Mouse (Mus musculus): ENCODE measurements around the gene Mrpl23.

Mrpl23 gene

DNA sequence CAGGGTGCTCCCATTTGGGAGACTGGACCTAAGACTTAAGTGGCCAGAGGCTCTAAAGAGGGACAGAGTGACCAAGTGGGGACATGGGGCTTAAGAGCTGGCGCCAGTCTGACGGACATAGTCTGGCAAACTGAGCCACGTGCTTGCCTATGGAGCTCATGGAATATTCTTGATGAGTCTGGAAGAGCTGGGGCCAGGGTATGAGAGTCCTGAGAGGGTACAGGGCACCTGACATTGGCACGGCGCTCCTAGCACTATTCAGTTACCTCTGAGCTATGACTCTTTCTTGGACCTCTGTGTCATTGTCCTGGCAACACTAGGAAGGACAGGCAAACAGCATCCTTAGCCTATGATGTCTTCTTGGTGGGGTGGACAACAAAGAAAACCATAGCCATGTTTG lies 19.2 kb downstream of the Mrpl23 start:
- no peak for DNase-seq (ENCODE audit: low read depth, low spot score)

DNA sequence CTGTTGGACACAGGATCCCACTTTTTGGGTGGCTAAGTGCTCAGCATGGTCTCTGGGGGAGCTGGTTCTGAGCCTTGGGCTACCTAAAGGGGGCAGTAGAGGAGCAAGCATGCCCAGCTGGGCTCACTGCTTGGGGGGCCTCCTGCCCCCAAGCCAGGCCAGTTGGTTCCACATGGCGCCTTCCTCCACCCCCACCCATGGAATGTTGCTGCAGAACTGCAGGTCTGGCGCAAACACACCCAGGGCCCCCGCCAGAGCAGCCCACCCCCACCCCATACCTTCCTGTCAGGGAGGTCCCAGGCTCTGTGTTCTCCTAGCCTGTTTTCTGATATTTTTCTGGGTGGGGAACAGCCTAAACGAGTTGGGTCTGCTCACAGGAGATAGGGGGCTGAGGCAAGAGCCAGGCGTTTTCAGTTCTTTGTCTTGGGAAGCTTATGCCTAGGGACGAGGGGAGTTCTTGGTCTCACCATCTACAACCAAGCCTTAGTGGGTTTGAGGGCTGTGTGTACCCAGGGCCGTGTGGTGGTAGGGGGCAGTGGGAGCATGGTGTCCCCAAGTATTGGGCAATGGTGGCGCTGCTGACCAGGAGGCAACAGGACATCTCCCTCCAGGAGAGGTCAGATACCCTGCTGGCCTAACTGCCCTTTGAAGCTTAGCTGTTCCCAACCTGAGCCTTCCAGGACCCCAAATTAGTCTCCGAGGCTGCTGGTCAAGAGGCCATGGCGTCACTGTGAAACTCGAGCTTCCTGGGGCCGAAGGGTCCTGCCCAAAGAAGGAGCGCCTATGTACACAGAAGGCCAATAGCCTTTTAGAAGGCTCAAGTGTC lies 20.3 kb downstream of the Mrpl23 start:
- DNase-seq (ENCODE audit: low read depth, low spot score), result no peak

DNA sequence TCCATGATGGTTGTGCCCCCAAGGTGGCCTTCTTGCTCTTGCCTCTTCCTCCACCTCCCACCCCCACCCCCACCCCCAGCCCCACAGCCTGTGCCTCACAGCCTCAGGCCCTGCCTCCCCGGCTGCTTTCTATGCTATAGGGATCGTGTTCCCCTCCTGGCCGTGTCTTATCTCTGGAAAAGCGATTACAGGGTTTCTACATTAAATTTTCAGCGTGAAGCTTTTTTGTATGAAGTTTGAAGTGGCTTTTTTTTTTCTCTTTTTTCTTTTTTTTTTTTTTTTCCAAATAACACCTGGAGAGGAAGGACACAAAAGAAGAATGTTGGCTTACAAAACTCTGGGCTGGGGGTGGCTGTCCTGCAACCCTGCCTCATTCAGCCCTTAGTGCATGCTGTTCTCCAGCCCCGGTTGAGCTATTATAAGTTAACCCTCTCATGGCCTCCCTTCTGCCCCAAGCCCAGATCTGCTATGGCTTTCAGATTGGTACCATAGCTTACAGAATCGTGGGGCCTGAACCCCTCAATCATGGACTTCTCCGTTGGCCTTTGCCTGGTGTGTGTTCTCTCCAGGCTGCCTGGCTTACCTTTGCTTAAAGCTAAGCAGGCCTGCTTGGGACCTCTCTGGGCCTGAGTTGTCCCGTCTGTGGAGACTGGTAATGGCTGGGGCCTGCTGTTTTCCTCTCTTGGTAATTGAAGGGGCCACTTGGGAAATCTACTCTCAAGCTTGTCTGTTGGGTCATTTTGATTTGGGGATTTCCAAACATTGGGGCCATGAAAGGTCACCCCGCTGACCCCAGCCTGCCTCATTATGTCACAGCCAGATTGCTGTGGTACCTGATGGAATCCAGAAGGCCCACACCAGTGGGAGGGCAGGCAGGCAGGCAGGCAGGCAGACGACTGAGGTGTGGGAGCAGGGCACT lies 21.2 kb downstream of the Mrpl23 start:
- no peak for DNase-seq (ENCODE audit: low read depth, low spot score)

DNA sequence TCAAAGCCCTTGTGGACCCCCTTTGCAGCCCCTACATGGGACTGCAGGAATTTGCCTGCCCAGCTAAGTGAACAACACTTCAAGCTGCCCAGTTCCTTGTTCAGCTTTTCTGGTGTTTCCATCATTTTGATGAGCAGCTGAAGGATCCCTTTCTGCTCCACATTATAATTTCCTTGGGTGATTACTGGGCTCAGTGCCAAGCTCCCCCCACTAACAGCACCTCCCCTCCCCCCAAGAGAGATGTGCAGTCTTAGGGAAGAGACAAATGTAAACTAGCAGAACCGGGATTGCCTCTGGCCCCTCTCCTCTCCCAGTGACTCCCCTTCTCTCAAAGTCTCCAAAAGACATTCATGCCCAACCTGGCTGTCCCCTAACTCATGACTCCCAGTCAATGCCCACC lies 22.1 kb downstream of the Mrpl23 start:
- no peak for DNase-seq (ENCODE audit: low read depth, low spot score)

DNA sequence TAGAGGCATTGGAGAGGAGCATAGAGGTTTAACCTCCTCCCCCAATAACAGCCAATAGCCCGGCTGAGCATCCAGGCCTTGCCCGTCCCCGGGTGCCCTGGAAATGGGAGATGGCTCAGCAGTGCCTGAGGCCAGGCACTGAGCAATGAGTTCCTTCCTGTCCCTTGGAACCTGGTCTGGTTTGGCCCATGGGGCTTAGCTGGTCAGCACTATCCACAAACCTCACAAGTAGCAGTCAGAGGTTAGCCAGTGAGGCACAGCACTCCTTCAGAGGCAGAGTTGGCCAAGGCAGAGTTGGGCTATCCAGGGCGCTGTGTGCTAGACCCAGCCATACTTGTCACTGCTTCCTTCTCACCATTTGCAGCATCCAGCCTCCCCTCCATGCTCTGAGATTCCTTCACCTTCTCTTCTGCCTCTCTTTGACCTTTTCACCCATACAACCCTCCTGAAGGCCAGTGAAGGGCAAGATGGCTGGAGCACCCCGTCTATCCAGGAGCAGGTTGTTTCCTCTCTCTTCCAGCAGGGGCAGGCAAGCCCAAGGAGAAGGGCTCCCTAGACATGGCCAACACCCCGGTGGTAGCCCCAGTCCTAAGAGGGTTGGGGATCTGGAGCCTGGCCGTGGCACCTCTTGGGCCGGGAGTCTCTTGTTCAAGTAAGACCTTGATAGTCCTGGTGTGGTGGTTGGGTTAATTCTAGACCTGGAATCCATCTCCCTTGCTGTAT lies 23.0 kb downstream of the Mrpl23 start:
- DNase-seq (ENCODE audit: low read depth, low spot score), result no peak

DNA sequence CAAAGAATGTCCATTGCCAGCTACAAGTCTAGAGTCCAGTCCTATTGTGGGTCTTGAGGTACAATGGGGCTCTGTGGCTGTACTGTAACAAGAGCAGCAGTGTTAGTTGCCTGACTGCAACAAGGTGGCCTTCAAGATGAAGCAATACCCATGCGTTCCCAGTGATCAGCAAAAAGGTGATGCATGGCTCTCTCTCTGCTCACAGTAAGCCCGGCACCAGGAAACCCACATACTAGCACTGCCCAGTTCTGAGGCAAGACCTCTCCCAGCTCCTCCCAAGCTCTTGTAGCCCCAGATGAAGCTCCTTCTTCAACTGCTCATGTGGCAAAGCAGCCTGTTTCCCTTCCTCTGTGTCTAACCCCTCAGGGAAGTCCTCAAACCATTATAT lies 23.6 kb downstream of the Mrpl23 start:
- no peak for DNase-seq (ENCODE audit: low read depth, low spot score)

DNA sequence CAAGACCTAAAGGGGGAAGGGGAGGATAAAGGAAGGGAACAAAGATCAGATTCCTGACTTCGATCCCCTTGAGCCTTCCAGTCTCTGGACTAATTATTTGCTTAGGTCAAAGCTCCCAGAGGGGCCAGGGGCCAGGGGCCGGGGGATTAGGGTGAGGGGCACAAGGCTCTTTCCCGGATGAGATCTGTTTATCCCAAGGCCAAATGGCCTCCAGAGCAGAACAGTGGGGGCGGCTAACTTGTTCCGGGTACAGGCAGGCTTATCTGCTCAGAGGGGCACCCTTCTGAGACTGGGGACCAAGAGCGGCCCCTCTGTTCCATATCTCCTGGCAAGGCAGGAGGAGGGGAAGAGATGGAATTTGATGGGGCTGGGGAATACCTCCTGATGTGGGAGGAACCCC lies 25.2 kb downstream of the Mrpl23 start:
- DNase-seq (ENCODE audit: low read depth, low spot score), result no peak

DNA sequence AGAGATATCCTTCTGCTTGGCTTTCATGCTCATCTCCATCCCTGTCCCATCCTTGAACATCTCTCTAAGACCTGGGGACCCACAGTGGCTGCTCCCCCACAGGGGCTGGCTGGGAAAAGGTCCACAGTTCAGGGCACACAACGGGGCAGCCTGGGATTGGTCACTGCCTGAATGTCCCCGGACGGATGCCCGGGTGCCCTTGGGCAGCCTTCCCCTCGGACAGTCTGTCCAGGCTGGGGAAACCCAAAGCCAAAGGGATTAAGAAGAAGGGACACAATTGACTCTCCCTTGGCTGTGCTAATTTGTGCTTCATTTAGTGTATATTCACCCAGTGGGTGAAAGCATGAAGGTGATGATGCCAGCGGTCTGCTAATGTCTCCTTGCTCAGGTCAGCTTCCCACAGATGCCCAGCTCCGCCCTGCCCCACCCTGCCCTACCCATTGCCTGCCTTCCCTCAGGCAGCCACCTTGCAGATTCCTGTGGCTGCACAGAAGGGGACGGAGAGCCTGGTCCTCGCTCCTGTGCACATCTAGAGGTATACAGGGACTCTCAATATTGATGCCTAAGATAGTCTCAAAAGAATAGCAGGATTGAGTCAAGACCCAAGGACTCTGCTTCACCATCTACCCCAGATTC lies 26.1 kb downstream of the Mrpl23 start:
- DNase-seq (ENCODE audit: low read depth, low spot score), result no peak

DNA sequence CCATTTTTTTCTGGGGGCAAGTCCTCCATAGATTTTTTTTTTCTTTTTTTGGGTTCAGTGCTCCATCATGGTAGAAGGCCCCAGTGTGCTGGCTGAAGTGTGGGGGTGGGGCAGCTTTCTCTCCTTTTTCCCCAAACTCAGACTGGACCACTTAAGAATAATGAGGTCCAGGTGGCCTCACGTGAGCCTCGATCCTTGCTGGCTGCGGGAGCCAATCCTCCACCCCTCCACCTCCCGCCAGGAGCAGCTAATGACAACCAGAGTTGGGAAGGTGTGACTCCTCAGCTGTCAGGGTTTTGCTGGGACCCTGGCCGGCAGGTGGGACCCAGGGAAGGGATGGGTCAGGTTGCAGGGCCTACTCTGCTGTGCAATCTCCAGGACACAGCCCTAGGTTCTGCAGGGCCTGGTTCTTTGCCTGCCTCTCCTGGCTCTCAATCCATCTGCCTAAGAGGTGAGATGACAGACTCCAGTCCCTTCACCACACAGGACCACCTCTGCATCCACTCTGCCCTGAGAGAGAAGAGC lies 27.2 kb downstream of the Mrpl23 start:
- no peak for DNase-seq (ENCODE audit: low read depth, low spot score)

DNA sequence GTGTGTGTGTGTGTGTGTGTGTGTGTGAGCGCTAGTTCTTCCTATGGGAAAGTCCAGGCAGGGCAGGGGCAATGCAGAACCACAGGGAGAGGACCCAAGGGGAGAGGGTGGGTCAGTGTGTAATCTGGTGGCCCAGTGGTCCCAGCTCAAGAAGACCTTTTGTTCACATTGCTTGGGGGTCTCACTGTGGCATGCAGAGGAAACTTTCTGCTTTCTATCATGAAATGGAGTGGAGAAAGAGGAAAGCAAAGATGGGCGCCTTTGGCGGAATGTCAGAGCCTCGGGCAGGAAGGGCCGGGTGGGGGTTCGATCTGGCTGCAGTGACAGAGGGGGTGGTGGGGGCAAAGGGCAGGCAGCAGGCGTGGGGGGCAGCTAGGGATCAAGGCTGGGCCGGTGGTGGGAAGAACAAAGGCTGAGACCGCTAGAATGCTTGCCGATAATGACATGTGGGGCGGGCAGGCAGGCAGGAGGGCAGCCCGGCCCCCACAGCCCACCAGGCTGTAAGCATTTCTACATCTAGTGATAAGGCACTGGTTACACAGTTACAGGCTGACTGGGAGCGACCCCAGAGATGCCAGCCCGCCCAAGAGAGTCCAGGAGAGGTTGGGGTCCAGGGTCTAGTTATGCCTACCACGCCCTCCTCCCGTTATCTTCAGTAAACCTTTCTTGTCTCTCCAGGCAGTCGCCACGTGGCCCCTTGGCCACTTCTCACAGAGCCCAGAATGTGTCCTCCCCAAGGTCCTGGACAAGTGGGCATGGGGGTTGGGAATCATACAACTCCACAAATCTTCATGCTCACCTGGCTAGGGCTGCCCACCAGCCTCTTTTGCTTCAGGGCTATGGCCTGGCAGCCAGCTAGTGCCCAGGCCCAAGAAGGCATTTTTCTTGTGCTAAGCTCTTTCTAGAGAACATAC lies 28.7 kb downstream of the Mrpl23 start:
- DNase-seq (ENCODE audit: low read depth, low spot score), result no peak

DNA sequence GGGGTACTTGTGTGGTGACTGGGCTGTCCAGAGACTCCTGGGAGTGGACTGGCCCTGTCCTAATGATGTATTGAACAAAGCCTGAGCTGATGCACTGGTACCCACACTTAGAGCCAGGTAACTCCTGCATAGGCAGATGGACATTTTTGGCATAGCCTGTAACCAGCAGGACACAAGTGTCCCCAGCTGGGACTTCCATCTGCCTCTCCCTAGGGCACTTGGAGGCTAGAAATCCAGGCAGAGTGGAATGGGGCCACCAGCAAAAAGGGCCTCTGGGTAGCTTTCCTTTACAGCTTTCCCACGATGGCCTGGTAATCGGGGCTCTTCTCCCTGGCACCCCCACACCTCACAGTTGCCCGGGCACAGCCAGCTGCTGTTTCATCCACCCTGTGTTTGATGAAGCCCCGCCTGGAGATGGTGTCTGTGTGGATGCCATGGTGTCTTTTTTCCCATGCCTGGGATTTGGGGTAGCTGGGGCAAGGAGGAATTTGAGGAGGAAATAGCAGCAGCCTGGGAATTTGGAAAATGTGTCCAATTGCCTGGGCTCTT lies 29.4 kb downstream of the Mrpl23 start:
- DNase-seq (ENCODE audit: low read depth, low spot score), result no peak

DNA sequence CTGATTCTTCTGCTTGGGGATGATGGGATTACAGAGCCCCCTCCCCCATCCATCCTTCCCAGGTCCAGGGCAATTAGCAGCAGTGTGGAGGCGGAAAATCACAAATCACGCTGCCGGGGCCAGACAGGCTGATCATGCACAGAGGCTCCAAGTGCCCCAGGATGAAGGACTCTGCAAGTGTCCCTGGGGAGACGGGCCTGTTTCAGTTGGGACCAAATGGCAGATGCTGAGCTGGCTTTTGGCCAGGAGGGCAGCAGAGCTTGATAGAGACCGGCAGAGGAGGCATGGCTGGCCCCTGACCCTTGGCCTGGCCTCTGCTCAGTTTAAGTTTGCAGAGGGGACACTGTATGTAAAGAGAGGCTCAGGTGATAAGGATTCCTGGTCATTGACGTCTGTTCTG lies 30.7 kb downstream of the Mrpl23 start:
- no peak for DNase-seq (ENCODE audit: low read depth, low spot score)

DNA sequence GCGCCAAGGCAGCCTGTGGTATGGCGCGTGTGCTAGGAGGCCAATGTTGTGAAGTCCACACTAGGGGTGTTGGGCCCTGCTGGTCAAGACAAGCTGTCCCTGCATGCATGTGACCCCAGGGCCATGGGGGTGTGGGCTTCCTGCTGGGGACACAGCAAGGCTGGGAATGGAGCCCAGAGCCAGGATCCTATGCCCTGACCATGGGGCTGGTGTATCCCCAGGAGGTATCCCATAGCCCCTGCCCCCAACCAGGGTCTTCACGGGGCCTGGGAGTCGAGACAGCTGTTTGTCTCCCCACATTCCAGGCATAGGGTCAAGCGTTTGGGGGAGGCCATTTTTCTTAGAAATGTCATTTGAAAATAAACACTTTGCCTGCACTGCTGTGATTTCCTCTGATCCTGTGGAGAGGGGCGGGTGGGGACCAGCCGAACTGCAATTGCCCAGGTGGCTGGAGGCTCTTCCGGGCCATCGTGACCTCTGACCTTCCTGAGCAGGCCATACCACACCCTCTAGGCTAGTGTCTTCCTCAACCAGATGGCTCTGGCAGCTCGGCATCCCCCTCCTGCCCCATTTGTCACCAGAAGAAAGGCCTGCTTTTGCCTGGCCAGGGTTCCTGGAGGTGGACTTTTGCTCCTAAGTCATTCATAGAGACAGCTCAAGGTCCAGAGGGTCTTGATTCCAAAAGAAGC lies 32.6 kb downstream of the Mrpl23 start:
- DNase-seq (ENCODE audit: low read depth, low spot score), result no peak

DNA sequence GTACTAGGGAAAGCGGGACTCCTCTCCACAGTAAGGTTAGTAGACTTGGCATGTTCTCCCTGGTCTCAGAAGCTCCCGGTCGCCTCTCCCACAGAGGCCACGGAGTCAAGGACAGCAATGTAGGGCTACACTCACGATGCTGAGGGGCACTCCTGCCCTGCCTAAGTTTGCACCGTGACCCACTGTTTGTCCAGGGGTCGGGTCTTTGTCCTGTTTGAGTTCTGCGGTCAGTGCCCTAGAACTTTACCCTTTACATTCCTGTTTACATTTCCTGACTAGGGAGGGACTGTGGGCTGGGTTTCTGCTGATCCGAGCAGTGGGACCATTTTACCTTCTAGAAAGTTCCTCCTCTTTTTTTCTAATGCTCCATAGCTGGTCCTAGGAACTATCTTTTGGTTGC lies 34.0 kb downstream of the Mrpl23 start:
- DNase-seq (ENCODE audit: low read depth, low spot score), result no peak

DNA sequence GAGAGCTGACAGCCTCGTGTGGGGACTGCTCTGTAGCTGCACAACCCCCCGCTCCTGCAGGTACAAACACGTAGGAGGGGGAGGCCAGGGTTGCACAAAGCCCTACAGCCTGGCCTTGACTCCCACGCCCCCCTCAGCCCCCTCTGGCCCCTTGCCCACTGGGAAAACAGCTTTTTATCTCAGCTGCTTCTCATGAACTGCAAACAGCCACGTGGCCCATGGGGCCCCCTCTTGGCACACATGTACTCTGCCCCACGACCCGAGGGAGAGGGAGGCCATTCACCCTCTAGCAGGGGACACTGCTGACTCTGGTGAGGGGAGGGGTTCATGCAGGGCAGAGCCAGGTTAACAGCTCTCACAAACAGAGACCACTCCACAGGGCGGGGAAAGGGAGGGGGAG lies 36.5 kb downstream of the Mrpl23 start:
- DNase-seq (ENCODE audit: low read depth, low spot score), result no peak

DNA sequence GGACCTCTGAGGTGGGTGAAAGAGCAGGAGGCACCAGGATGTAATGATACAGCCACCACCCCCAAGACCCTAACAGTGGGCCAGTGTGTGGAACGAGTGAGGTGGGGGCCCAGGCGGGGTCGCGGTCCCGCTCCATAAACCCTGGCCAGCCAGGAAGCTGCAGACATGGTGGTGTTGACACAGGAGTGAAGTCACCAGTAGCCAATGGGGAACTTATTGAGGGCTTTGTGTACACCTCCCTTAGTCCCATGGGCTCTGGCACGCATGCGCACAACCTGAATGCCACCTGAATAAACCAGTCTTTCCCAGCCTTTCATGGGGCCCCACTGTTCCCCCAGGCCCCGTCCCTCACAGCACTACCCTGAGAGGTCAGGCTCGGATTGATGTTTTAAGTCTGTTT lies 38.1 kb downstream of the Mrpl23 start:
- no peak for DNase-seq (ENCODE audit: low read depth, low spot score)

DNA sequence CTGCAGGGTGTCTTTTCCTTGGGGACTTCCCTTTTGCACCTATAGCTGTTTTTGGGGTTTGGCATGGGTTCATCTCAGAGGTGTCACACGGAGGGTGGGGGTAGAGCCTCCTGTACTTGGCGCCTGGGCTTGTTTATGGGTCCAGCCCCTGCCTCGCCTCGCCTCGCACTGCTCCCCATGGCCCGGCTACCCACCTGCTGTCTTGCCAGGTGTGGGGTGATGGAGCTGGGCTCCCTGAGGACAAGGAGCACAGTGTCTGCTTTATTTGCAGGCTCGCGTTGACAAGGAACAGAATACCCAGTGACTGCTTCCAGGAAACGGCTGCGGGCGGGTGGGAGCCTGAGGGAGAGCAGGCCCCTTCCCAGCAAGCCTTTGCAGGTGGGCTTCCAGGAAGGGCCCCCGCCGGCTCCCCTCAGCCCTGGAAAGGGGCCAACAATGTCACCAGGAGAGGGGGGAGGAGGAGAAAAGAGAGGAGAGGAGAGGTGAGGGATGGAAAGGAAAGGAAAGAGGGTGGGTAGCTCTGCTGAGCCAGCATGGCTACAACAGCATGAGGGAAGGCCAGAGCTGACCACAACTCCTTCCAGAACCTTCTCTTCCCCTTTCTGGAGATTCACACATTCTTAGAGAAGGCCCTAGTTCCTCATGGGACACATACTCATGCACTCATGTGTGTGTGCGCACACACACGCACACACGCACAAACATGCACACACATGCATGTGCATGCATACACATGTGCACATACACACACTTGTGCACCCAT lies 39.2 kb downstream of the Mrpl23 start:
- no peak for DNase-seq (ENCODE audit: low read depth, low spot score)

DNA sequence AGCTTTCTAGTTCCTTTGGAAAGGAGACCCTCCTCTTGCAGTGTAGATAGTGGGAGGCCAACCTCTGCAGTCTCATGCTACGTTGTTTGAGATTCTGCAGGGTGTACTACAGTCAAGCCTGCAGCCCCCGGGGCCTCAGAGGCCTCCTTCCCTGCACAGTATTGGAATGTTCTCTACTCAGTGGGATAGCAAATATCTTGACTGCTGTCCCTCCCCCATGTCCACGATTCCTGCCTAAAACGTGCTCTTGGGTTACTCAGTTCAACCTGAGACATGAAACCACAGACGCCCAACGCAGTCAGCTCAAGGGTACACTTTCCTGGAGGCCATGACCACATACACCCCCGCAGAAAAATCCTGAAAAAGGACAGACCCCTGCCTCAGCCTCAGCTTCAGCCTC lies 39.9 kb downstream of the Mrpl23 start:
- no peak for DNase-seq (ENCODE audit: low read depth, low spot score)

DNA sequence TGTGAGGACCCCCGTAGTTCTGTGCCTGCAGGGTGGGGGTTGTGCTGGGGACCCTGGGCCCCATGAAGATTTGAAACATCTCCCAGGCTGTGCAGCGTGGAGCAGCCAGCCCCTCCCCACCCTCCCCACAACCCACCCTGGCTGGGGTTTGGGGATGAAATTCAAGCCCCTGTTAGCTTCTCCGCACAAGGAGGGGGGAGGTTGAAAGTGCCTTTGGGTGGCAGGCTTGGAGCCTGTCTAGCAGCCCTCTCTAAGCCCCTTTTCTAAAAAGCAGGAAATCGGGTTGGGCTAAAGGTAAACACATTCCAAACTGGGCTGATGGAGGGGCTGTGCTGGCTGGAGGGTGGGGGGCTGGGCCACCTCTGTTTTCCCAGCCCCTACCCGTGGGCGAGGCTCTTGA lies 40.5 kb downstream of the Mrpl23 start:
- DNase-seq (ENCODE audit: low read depth, low spot score), result no peak
